In the genomic region with DNA sequence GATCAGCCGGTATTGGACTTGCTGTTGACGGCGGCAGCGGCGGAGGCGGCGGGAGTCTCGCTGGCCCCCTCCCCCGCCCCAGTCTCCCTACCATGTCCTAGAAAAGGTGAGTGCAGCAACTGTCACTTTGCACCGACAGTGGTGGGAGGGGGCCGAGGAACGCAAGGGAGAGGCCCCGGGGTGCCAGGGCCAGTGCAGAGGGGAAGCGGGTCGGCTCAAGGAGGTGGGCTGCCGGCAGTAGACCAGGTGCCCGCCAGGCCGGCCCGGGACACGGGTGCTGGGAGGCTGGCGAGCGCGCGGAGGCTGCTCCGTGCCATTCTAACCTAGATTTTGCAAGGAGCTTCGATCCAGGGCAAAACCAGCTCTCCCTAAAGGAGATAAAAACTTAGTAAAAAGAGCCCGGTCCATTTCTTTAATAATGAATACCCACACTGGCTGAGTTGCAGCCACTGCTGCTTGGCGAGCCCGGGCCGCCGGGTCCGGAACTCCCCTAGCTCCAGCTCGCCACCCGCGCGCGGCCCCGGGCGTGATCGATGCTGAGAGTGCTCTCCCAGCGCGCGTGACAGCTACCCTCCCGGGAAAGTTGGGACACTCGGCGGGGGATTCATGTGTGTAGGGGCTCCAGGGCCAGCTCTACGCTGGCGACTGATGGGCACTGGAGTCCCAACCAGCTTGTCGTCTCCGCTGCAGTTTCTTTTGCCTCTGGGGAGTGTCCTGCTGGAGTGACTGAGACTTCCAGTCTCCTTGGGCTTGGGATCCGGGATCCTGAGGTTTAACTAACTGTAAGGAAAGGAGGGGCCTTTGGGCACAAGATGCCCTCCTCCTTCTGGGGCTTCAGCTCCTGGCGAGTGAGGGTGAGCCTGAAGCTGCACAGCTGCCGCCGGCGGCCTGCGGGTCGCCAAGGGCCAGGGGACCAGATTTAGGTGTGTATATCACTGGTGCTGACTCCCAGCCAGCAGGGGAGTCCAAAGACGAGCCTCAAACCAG, we compare ENCODE assay signal across 8 mouse cellular contexts. TPM values are rescaled to one million over a fixed set of nuclear protein-coding genes. Genes with fewer than 3 reads are reported as not detected.
DNase-seq lines count a peak whose midpoint lies in the region; ATAC-seq and TF ChIP-seq lines count a peak whose summit lies in the region.

No protein-coding gene starts in this region.

- H3K9me3 ChIP-seq in intestine, postnatal 0 days (ENCODE audit: control insufficient read depth): no peaks in the 10 kb centered on the region
- H3K9me3 ChIP-seq in midbrain, embryonic 15.5 days: no peaks in the 10 kb centered on the region

- no peaks in the 10 kb centered on the region for H3K36me3 ChIP-seq in intestine, postnatal 0 days (ENCODE audit: control insufficient read depth, insufficient read depth)
- H3K36me3 ChIP-seq in midbrain, embryonic 15.5 days (replicated peaks): no peaks in the 10 kb centered on the region

- no peak for TF ChIP-seq CTCF in intestine, postnatal 0 days (IDR thresholded peaks at IDR 0.05; ENCODE audit: low read depth)

- WGBS in intestine, postnatal 0 days: under 1% methylated on average over 58 of the region's 58 CpGs
- WGBS in midbrain, embryonic 15.5 days: under 1% methylated on average over 58 of the region's 58 CpGs

- H3K27me3 ChIP-seq in intestine, postnatal 0 days (replicated peaks; ENCODE audit: control insufficient read depth, insufficient read depth, low read length): 0 out of 2 replicates have a peak, but pooled peaks cover 4% of the 10 kb centered on the region
- H3K27me3 ChIP-seq in midbrain, embryonic 15.5 days (replicated peaks): peaks cover 17% of the 10 kb centered on the region

- ATAC-seq in intestine, postnatal 0 days: no peak
- no peak for ATAC-seq in midbrain, embryonic 15.5 days (replicated peaks)

- H3K4me2 ChIP-seq in intestine, postnatal 0 days (replicated peaks; ENCODE audit: low read depth): peak overlapping the region; percentile 98
- peak overlapping the region; percentile 100 for H3K4me2 ChIP-seq in midbrain, embryonic 15.5 days

- intact Hi-C loops in left cerebral cortex, postnatal 4 days (cut with DNase I): loop anchor here (10.0 kb wide), 1 partner anchor 414 kb away; no protein-coding TSS in a partner anchor

- peak overlapping the region; percentile 75 for H3K4me3 ChIP-seq in intestine, postnatal 0 days (ENCODE audit: low read depth, low read length)
- H3K4me3 ChIP-seq in midbrain, embryonic 15.5 days: peak overlapping the region; percentile 79

- 0 out of 2 replicates have a peak, but pooled peaks cover 4% of the 10 kb centered on the region for H3K4me1 ChIP-seq in intestine, postnatal 0 days (replicated peaks; ENCODE audit: control insufficient read depth, insufficient read depth, low read length)
- peaks cover 21% of the 10 kb centered on the region for H3K4me1 ChIP-seq in midbrain, embryonic 15.5 days

- H3K9ac ChIP-seq in intestine, postnatal 0 days (ENCODE audit: low read depth, low read length): peak overlapping the region; percentile 62
- peak overlapping the region; percentile 65 for H3K9ac ChIP-seq in midbrain, embryonic 15.5 days

- peak overlapping the region; percentile 57 for H3K27ac ChIP-seq in intestine, postnatal 0 days (ENCODE audit: low read depth, low read length)
- H3K27ac ChIP-seq in midbrain, embryonic 15.5 days: no peak overlapping the region

- peak; percentile 25 for DNase-seq in ovary, postnatal 10 days (ENCODE audit: low spot score)
- no peak for DNase-seq in ovary, adult 18-20 months (ENCODE audit: low spot score)
- peak; percentile 57 for DNase-seq in embryo, embryonic 10.5 days (ENCODE audit: low spot score)
- peak; percentile 97 for DNase-seq in heart, adult 11 months
- DNase-seq in left cerebral cortex, postnatal 4 days: peak; percentile 14
- DNase-seq in thymus, postnatal 36 days: peak; percentile 1 to 5

RNA-seq across cellular contexts. Expression of a gene that starts 1.2 kb away (rescaled TPM):
- 6.9 and 7.4 TPM in 2 replicates for polyA plus RNA-seq in intestine, postnatal 0 days (2015; fragmentation: Nextera tagmentation; extraction: Ambion mirVana)
- 10 to 100 TPM; 16.9 to 24.3 TPM for total RNA-seq in left cerebral cortex, postnatal 4 days (2021)
- polyA plus RNA-seq in midbrain, embryonic 15.5 days (2015; fragmentation: Nextera tagmentation; extraction: Ambion mirVana): 3.9 and 4.4 TPM in 2 replicates
